In the genomic region with DNA sequence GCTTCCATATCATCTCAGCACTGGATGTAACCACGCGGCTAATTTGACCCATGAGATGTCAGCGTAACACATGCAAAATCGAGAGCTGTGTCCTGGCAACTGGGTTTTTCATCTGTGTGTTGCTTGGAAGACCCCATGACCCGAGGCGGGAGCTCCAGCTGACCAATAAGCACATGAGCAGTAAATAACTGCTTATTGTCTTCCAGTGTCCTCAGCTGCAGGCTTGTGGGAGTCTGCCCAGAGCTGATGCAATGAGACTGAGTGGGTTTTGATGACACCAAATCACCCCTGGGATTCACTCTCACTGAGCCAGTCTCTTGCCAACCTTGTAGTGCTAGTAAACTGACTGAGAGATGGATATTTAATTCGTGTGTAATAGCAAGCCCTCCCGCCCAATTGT, we compare ENCODE assay signal across 25 mouse cellular contexts. TPM values are rescaled to one million over a fixed set of nuclear protein-coding genes. Genes with fewer than 3 reads are reported as not detected.
DNase-seq lines count a peak whose midpoint lies in the region; ATAC-seq lines count a peak whose summit lies in the region.
"Had no signal": no experiment of that assay in that cellular context is flagged by ENCODE, and none has a peak within 500 bp of the region (broad histone marks: within the 10 kb centered on the region; RNA-seq: fewer than 3 reads in every experiment).

No protein-coding gene starts in this region.

- no peak overlapping the region for H3K27ac ChIP-seq in kidney, embryonic 16.5 days (ENCODE audit: low read length)
- no peak overlapping the region for H3K27ac ChIP-seq in neural tube, embryonic 14.5 days (ENCODE audit: low read depth, low read length)
- H3K27ac ChIP-seq: forebrain, embryonic 10.5 days; heart, embryonic 15.5 days; left cerebral cortex, adult 2 months; liver, embryonic 13.5 days; midbrain, embryonic 12.5 days; neural tube, embryonic 13.5 days had no signal

- 72% methylated on average over 8 of the region's 8 CpGs for WGBS in kidney, embryonic 16.5 days
- WGBS in neural tube, embryonic 14.5 days = 60% methylated on average over 8 of the region's 8 CpGs

- no peak overlapping the region for H3K4me3 ChIP-seq in kidney, embryonic 16.5 days (ENCODE audit: low read length)
- H3K4me3 ChIP-seq in neural tube, embryonic 14.5 days (ENCODE audit: low read depth, low read length) = no peak overlapping the region
- H3K4me3 ChIP-seq: forebrain, embryonic 10.5 days; heart, embryonic 15.5 days; left cerebral cortex, adult 2 months; liver, embryonic 13.5 days; midbrain, embryonic 12.5 days; neural tube, embryonic 13.5 days had no signal

- H3K9me3 ChIP-seq in kidney, embryonic 16.5 days (ENCODE audit: low read length) = no peaks in the 10 kb centered on the region
- H3K9me3 ChIP-seq in neural tube, embryonic 14.5 days (ENCODE audit: control insufficient read depth, low read length) = no peaks in the 10 kb centered on the region; the same call in 1 of the 2 replicates
- H3K9me3 ChIP-seq: forebrain, embryonic 10.5 days; heart, embryonic 15.5 days; liver, embryonic 13.5 days; midbrain, embryonic 12.5 days; neural tube, embryonic 13.5 days had no signal

- no peaks in the 10 kb centered on the region for H3K4me1 ChIP-seq in kidney, embryonic 16.5 days (ENCODE audit: insufficient read depth, low read length)
- H3K4me1 ChIP-seq in neural tube, embryonic 14.5 days (ENCODE audit: control insufficient read depth, insufficient read depth, low read length) = no peaks in the 10 kb centered on the region
- H3K4me1 ChIP-seq: heart, embryonic 15.5 days; liver, embryonic 13.5 days had no signal

- no peaks in the 10 kb centered on the region for H3K36me3 ChIP-seq in kidney, embryonic 16.5 days (ENCODE audit: insufficient read depth, low read length)
- H3K36me3 ChIP-seq in neural tube, embryonic 14.5 days (ENCODE audit: control insufficient read depth, insufficient read depth, low read length) = no peaks in the 10 kb centered on the region
- H3K36me3 ChIP-seq: forebrain, embryonic 10.5 days; heart, embryonic 15.5 days; liver, embryonic 13.5 days; midbrain, embryonic 12.5 days; neural tube, embryonic 13.5 days had no signal

- H3K27me3 ChIP-seq in kidney, embryonic 16.5 days (ENCODE audit: insufficient read depth, low read length) = no peaks in the 10 kb centered on the region
- H3K27me3 ChIP-seq in neural tube, embryonic 14.5 days (ENCODE audit: control insufficient read depth, insufficient read depth, low read length) = no peaks in the 10 kb centered on the region
- H3K27me3 ChIP-seq: heart, embryonic 15.5 days; liver, embryonic 13.5 days; midbrain, embryonic 12.5 days; neural tube, embryonic 13.5 days had no signal

- H3K9ac ChIP-seq in kidney, embryonic 16.5 days (replicated peaks; ENCODE audit: low read length) = no peak overlapping the region
- H3K9ac ChIP-seq in neural tube, embryonic 14.5 days (replicated peaks; ENCODE audit: low read depth, low read length) = no peak overlapping the region
- H3K9ac ChIP-seq: forebrain, postnatal 0 days; heart, embryonic 15.5 days; liver, embryonic 13.5 days; midbrain, embryonic 12.5 days; neural tube, embryonic 13.5 days had no signal

- no peak for DNase-seq in frontal cortex, postnatal 36 days (ENCODE audit: low spot score in 2 of 2)
- DNase-seq in kidney, postnatal 10 days = peak; percentile 35
- no peak for DNase-seq in neural tube, embryonic 10.5 days (ENCODE audit: extremely low spot score, low spot score)
- DNase-seq in skeletal muscle tissue, adult 2 months (ENCODE audit: low read depth, low spot score) = peak; percentile 19
- DNase-seq in ovary, postnatal 10 days (ENCODE audit: low spot score) = no peak
- DNase-seq: adrenal gland, postnatal 36 days; cerebellum, adult 11 months; cerebellum, postnatal 10 days; forebrain, postnatal 0 days; heart, postnatal 36 days; kidney, adult 2 months; kidney, postnatal 25 days; liver, embryonic 13.5 days; lung, adult 2 months; right cerebral cortex, postnatal 14 days; thymus, postnatal 25 days had no signal

- peak; percentile 50 for ATAC-seq in frontal cortex, adult (ENCODE audit: low TSS enrichment)
- no peak for ATAC-seq in kidney, embryonic 16.5 days (ENCODE audit: low FRiP score, low TSS enrichment)
- peak; percentile 41; the same call in 1 of the 2 replicates for ATAC-seq in neural tube, embryonic 14.5 days (ENCODE audit: low read depth)
- ATAC-seq: forebrain, postnatal 0 days; hindbrain, embryonic 16.5 days had no signal

- no peak overlapping the region for H3K4me2 ChIP-seq in kidney, embryonic 16.5 days (replicated peaks; ENCODE audit: low read depth, low read length)
- H3K4me2 ChIP-seq in neural tube, embryonic 14.5 days (ENCODE audit: low read depth, low read length) = no peak overlapping the region
- H3K4me2 ChIP-seq: heart, embryonic 15.5 days; liver, embryonic 13.5 days; midbrain, embryonic 12.5 days; neural tube, embryonic 13.5 days had no signal

RNA-seq across cellular contexts. Expression of gene Plekha5, which starts 42.7 kb away (rescaled TPM):
- 45.4 and 46.5 TPM in 2 replicates for polyA plus RNA-seq in kidney, embryonic 16.5 days (2015; fragmentation: Nextera tagmentation; extraction: Ambion mirVana)
- polyA plus RNA-seq in neural tube, embryonic 14.5 days (2014; fragmentation: Nextera tagmentation; extraction: Ambion mirVana) = 42.2 and 53.1 TPM in 2 replicates

Comparison
In these comparisons a context has a peak if more than half of its experiments do, and no peak if none do; other contexts are left out.
1. DNase-seq: peak in kidney, postnatal 10 days (single experiment) and skeletal muscle tissue, adult 2 months (single experiment); none in frontal cortex, postnatal 36 days (0 of 2), neural tube, embryonic 10.5 days (single experiment) and ovary, postnatal 10 days (single experiment).